Mouse (Mus musculus) heart, embryonic 16.5 days (tissue): ENCODE measurements around the gene Asb17. TPM values are rescaled to one million over a fixed set of nuclear protein-coding genes. Genes with fewer than 3 reads are reported as not detected.

Experiments
- ATAC-seq: fragments of 200-750 bp; cut with Nextera tagmentation; replicated peaks from 2 replicates; pipeline ENCODE4 v1.8.0; 2017; ENCODE audit warnings: moderate number of reproducible peaks; ENCODE audit not compliant: insufficient read depth, low FRiP score; ENCODE audit errors: extremely low read depth
- H3K27ac ChIP-seq: fragments of 300-500 bp; sonication (generic); 2 replicates; pipeline ENCODE4 v1.5.1; 2014; ENCODE audit warnings: mild to moderate bottlenecking, low read length, control low read depth, moderate library complexity
- H3K27me3 ChIP-seq: fragments of 300-500 bp; sonication (generic); 2 replicates; pipeline ENCODE4 v1.6.1; 2014; ENCODE audit warnings: low read length, mixed read lengths; ENCODE audit not compliant: control insufficient read depth, insufficient read depth
- H3K36me3 ChIP-seq: fragments of 300-500 bp; sonication (generic); 2 replicates; pipeline ENCODE4 v1.6.1; 2014; ENCODE audit not compliant: control insufficient read depth, insufficient read depth
- H3K4me1 ChIP-seq: fragments of 300-500 bp; sonication (generic); 2 replicates; pipeline ENCODE4 v1.6.1; 2014; ENCODE audit warnings: low read length, mixed read lengths; ENCODE audit not compliant: control insufficient read depth, insufficient read depth
- H3K4me2 ChIP-seq: fragments of 300-500 bp; sonication (generic); 2 replicates; pipeline ENCODE4 v1.6.1; 2014; ENCODE audit warnings: low read depth, mild to moderate bottlenecking, control low read depth, low read length
- H3K4me3 ChIP-seq: fragments of 300-500 bp; sonication (generic); 2 replicates; pipeline ENCODE4 v1.5.1; 2014; ENCODE audit warnings: mild to moderate bottlenecking, control low read depth, low read length
- H3K9ac ChIP-seq: fragments of 300-500 bp; sonication (generic); 2 replicates; pipeline ENCODE4 v1.6.1; 2014; ENCODE audit warnings: low read length, control low read depth
- H3K9me3 ChIP-seq: fragments of 300-500 bp; sonication (generic); replicated peaks from 2 replicates; pipeline ENCODE4 v1.6.1; 2016; ENCODE audit warnings: low read length; ENCODE audit not compliant: control insufficient read depth
- WGBS: fragments of 180-500 bp; shearing (Covaris S2); extraction: QIAGEN DNeasy Blood & Tissue Kit; methylation state at CpG from one replicate; pipeline ENCODE4 v1.1.7; 2014; 5-methylcytosine and 5-hydroxymethylcytosine counted together
- polyA plus RNA-seq: library from polyadenylated mRNA; unstranded; fragments of >200 nt; fragmentation: Nextera tagmentation; extraction: Ambion mirVana; gene quantifications from 2 replicates; pipeline ENCODE4 v1.2.1, GENCODE M21; 2015

The Asb17 gene
- polyA plus RNA-seq, 1 experiment from 2014 or later, result 0.14 TPM

DNA sequence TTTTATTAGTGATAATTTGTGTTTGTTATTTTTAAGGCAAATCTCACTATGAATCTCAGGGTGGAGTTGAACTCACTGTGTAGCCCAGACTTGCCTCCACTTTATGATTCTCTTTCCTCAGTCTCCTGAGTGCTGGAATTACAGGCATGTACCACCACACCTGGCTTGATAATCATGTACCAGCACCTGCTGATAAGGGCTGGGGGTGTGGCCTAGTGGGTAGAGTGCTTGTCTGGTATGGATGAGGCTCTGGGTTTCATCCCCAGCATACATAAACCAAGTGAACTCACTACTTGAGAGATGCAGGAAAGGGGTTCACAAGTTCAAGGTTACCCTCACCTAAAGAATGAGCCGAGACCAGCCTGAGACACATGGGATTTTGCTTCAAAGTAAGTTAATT is 57.9 kb downstream of the Asb17 start:
- Histone ChIP-seq H3K9ac (no peak overlapping the region), H3K4me3 (no peak overlapping the region), H3K36me3 (peaks cover 26% of the 10 kb centered on the region), H3K9me3 (no peaks in the 10 kb centered on the region), H3K4me2 (no peak overlapping the region), H3K4me1 (peaks cover 3% of the 10 kb centered on the region; the same call in 1 of the 2 replicates), H3K27ac (no peak overlapping the region), H3K27me3 (no peaks in the 10 kb centered on the region)
- 64% methylated on average over 1 of the region's 1 CpGs for WGBS
- no peak for ATAC-seq

DNA sequence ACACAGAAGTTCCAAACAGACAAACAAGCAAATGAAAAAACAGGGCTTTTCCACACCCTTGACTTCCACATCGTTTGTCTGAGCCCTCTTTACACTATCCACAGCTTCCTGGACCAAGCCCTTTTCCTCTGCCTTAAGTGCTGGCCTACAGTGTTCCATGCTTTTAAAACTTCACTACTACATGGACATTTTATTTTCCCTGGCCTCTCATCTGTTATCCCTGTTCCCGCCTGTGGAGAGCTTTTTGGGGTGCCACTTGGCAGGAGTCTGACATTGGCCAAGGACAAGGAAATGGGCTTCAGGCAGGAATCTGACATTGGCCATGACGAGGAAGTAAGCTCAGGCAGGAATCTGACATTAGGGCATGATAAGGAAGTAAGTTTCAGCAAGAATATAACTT is 58.6 kb downstream of the Asb17 start:
- peaks cover 30% of the 10 kb centered on the region for H3K36me3 ChIP-seq
- 28% methylated on average over 3 of the region's 3 CpGs for WGBS
- no peak overlapping the region for H3K4me2 ChIP-seq
- no peak overlapping the region for H3K27ac ChIP-seq
- no peak for ATAC-seq
- no peak overlapping the region for H3K4me3 ChIP-seq
- no peak overlapping the region for H3K9ac ChIP-seq
- H3K9me3 ChIP-seq, result no peaks in the 10 kb centered on the region
- peaks cover 5% of the 10 kb centered on the region; the same call in 1 of the 2 replicates for H3K4me1 ChIP-seq
- no peaks in the 10 kb centered on the region for H3K27me3 ChIP-seq

DNA sequence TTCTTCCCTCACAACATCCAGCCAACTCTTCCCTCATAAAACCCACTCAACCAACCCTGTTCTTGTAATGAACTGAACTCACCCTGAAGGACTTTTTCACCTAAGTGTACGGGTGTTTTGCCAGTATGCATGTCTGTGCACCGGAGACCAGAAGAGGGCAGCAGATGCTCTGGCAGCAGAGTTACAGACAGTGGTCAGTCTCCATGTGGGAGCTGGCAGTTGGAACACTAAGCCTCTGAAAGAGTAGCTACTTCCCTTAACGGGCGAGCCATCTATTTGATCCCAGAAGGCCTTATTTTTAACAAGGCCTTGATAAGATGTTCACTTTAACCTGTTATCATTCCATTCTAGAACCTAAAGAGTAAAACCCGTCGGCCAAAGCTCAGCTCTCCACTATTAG is 60.6 kb downstream of the Asb17 start:
- Histone ChIP-seq H3K27ac (no peak overlapping the region), H3K4me2 (no peak overlapping the region), H3K36me3 (peaks cover 48% of the 10 kb centered on the region), H3K4me1 (peaks cover 24% of the 10 kb centered on the region), H3K4me3 (no peak overlapping the region), H3K9me3 (no peaks in the 10 kb centered on the region), H3K27me3 (no peaks in the 10 kb centered on the region), H3K9ac (no peak overlapping the region)
- WGBS, result 51% methylated on average over 6 of the region's 6 CpGs
- ATAC-seq, result 0 out of 2 replicates have a peak, but pooled peaks have one; percentile 52

Other genes with a start within 250 kb of the Asb17 start
- 20.1 and 20.8 TPM in 2 replicates for gene St6galnac3, start 119.0 kb upstream of the Asb17 start, polyA plus RNA-seq
- 0.12 TPM in 2 replicates for gene Msh4, start 61.9 kb downstream of the Asb17 start, polyA plus RNA-seq
- 56.9 and 64.3 TPM in 2 replicates for gene Rabggtb, start 68.8 kb downstream of the Asb17 start, polyA plus RNA-seq
- 335 and 384 TPM in 2 replicates for gene Acadm, start 100.4 kb downstream of the Asb17 start, polyA plus RNA-seq
- gene Slc44a5, start 129.2 kb downstream of the Asb17 start, polyA plus RNA-seq, result 0.40 and 0.56 TPM in 2 replicates